In the genomic region with DNA sequence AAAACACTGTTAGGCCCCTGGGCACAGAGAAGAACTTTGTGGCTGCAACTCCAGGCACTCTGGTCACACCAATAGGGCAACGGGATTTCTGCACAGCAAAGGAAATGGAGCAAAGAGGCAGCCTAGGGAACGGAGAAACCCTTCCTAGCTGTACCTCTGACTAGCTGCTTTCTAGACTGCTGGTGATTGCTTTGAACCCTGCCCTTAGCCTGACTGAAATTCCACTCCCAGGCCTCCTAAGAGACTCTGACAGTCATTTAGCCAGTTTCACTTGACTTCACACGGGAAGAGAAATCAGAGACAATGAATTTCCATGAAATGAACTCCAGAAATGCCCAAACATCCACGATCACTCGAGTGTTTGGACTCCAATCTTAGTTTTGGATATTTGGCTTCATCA, we compare ENCODE assay signal across 18 mouse cellular contexts. TPM values are rescaled to one million over a fixed set of nuclear protein-coding genes. Genes with fewer than 3 reads are reported as not detected.
"Had no signal": no experiment of that assay in that cellular context is flagged by ENCODE, and none has a peak within 500 bp of the region (broad histone marks: within the 10 kb centered on the region; RNA-seq: fewer than 3 reads in every experiment).

No protein-coding gene starts in this region.

- H3K4me1 ChIP-seq: lung, embryonic 15.5 days; megakaryocyte, embryonic 14.5 days; midbrain, embryonic 13.5 days; midbrain, embryonic 15.5 days; neural tube, embryonic 12.5 days; stomach, embryonic 15.5 days had no signal

- H3K27me3 ChIP-seq: lung, embryonic 15.5 days; midbrain, embryonic 13.5 days; midbrain, embryonic 15.5 days; neural tube, embryonic 12.5 days; stomach, embryonic 15.5 days had no signal

- H3K9me3 ChIP-seq: lung, embryonic 15.5 days; midbrain, embryonic 13.5 days; midbrain, embryonic 15.5 days; neural tube, embryonic 12.5 days; stomach, embryonic 15.5 days had no signal

- DNase-seq: lung, adult 2 months; lung, postnatal 14 days; lung, postnatal 36 days; right cerebral cortex, postnatal 14 days; thymus, adult 2 months; thymus, postnatal 25 days; thymus, postnatal 4 days had no signal

- ATAC-seq: lung, postnatal 0 days; midbrain, embryonic 13.5 days; midbrain, embryonic 15.5 days had no signal

- H3K36me3 ChIP-seq: lung, embryonic 15.5 days; midbrain, embryonic 13.5 days; midbrain, embryonic 15.5 days; neural tube, embryonic 12.5 days; stomach, embryonic 15.5 days had no signal

- H3K4me2 ChIP-seq: lung, embryonic 15.5 days; midbrain, embryonic 11.5 days; midbrain, embryonic 13.5 days; midbrain, embryonic 15.5 days; neural tube, embryonic 12.5 days; stomach, embryonic 15.5 days had no signal

- H3K4me3 ChIP-seq: lung, embryonic 15.5 days; megakaryocyte, embryonic 14.5 days; midbrain, embryonic 13.5 days; midbrain, embryonic 15.5 days; neural tube, embryonic 12.5 days; stomach, embryonic 15.5 days had no signal

- H3K27ac ChIP-seq: lung, embryonic 15.5 days; macrophage; midbrain, embryonic 13.5 days; midbrain, embryonic 15.5 days; neural tube, embryonic 12.5 days; stomach, embryonic 15.5 days; stomach, postnatal 0 days had no signal

- H3K9ac ChIP-seq: lung, embryonic 15.5 days; midbrain, embryonic 13.5 days; midbrain, embryonic 15.5 days; neural tube, embryonic 12.5 days; stomach, embryonic 15.5 days had no signal

RNA-seq across cellular contexts. Expression of gene Casr, which starts 38.8 kb away (rescaled TPM):
- polyA plus RNA-seq: macrophage; neural tube, embryonic 12.5 days; neural tube, embryonic 14.5 days had no signal
